Mouse (Mus musculus) lung, postnatal 14 days (tissue): ENCODE data around the gene Olfr1104.

Experiments used
- DNase-seq: peaks from one replicate; pipeline ENCODE4 v3.0.0; 2021

The Olfr1104 gene

GRCm38 (mm10) chr2:87026980-87027379 is at the start of gene Olfr1104:
Olfr1104 (minus strand) TSS chr2:87027080.
- DNase-seq: no peak

GRCm38 (mm10) chr2:87075717-87076116 is 48.8 kb upstream of the Olfr1104 start, which contains the start of gene Olfr1107:
Olfr1107 (minus strand) TSS chr2:87075817.
- DNase-seq: no peak

- DNase-seq: no peak
Measured at GRCm38 (mm10) chr2:87052173-87052572, 25.3 kb upstream of the Olfr1104 start, which contains the start of gene Olfr1106. Olfr1106 (minus strand) TSS chr2:87052273.

DNA sequence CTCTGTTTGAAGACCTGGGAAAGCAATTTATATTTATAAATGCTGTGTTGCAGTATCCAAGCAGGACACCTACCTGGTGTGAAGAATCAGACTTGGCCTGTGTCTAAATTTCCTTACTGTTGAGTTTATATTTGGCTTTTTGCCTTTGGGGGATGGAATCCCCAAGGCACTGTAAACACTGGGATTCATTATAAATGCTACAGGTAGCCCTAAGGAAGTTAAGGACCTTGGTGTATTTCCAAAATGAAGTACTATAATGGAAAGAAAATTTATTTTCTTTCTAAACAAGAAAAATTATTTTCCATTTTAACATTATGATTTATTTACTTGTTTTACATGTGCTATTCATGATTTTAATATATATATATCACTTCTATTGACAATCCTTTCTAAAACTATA is 9.6 kb upstream of the Olfr1104 start, which contains the start of gene Olfr1105:
TSS of gene Olfr1105 (minus strand) at position 101 of the 400 bp plus-strand sequence.
- no peak for DNase-seq

GRCm38 (mm10) chr2:86998098-86998497 is 28.8 kb downstream of the Olfr1104 start, which contains the start of gene Olfr1102:
Olfr1102 (plus strand) TSS chr2:86998398.
- no peak for DNase-seq

- DNase-seq: no peak
Measured at GRCm38 (mm10) chr2:86991121-86991520, 35.8 kb downstream of the Olfr1104 start, which contains the start of gene Olfr1101. Olfr1101 (minus strand) TSS chr2:86991221.

DNA sequence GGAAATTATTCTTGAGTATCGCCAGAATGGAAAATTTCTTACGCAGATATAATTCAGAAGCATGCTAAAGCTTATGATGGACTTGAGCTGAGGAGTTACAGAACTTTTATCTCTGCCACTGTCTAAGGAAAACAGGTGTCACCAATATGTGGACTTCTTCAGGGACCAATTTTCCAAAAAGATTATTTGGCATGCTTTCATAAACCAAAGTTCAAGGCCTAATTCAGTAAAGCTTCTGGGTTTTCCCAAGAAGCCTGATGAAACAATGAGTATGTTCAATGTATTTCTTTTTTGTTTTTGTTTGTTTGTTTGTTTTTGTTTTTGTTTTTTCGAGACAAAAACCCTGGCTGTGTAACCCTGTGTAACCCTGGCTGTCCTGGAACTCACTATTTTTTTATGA is 47.0 kb downstream of the Olfr1104 start, which contains the start of gene Olfr1100:
TSS of gene Olfr1100 (minus strand) at position 101 of the 400 bp plus-strand sequence.
- no peak for DNase-seq
